Mouse (Mus musculus) kidney, embryonic 16.5 days (tissue): ENCODE results near the gene Col11a1. TPM values are rescaled to one million over a fixed set of nuclear protein-coding genes. Genes with fewer than 3 reads are reported as not detected.

ENCODE experiments used
- ATAC-seq: fragments of 200-750 bp; cut with Nextera tagmentation; 2 replicates; pipeline ENCODE4 v1.8.0; 2017; ENCODE audit warnings: moderate TSS enrichment; ENCODE audit not compliant: low FRiP score, low TSS enrichment
- H3K27ac ChIP-seq: fragments of 300-500 bp; sonication (generic); 2 replicates; pipeline ENCODE4 v1.5.1; 2014; ENCODE audit warnings: low read length
- H3K27me3 ChIP-seq: fragments of 300-500 bp; sonication (generic); 2 replicates; pipeline ENCODE4 v1.6.1; 2014; ENCODE audit warnings: low read length, control low read depth, mixed read lengths; ENCODE audit not compliant: insufficient read depth
- H3K36me3 ChIP-seq: fragments of 300-500 bp; sonication (generic); 2 replicates; pipeline ENCODE4 v1.6.1; 2014; ENCODE audit warnings: low read length, control low read depth, mixed read lengths; ENCODE audit not compliant: insufficient read depth
- H3K4me1 ChIP-seq: fragments of 300-500 bp; sonication (generic); 2 replicates; pipeline ENCODE4 v1.6.1; 2014; ENCODE audit warnings: low read length, control low read depth, mixed read lengths; ENCODE audit not compliant: insufficient read depth
- H3K4me2 ChIP-seq: fragments of 300-500 bp; sonication (generic); replicated peaks from 2 replicates; pipeline ENCODE4 v1.6.1; 2014; ENCODE audit warnings: low read depth, low read length
- H3K4me3 ChIP-seq: fragments of 300-500 bp; sonication (generic); 2 replicates; pipeline ENCODE4 v1.5.1; 2014; ENCODE audit warnings: mild to moderate bottlenecking, low read length
- H3K9ac ChIP-seq: fragments of 300-500 bp; sonication (generic); replicated peaks from 2 replicates; pipeline ENCODE4 v1.6.1; 2014; ENCODE audit warnings: low read length
- H3K9me3 ChIP-seq: fragments of 300-500 bp; sonication (generic); 2 replicates; pipeline ENCODE4 v1.6.1; 2016; ENCODE audit warnings: low read length, control low read depth
- whole genome bisulfite sequencing: fragments of 180-500 bp; shearing (Covaris S2); extraction: QIAGEN DNeasy Blood & Tissue Kit; methylation state at CpG from one replicate; pipeline ENCODE4 v1.1.7; 2014; 5-methylcytosine and 5-hydroxymethylcytosine counted together
- polyA plus RNA-seq: library from polyadenylated mRNA; unstranded; fragments of >200 nt; fragmentation: Nextera tagmentation; extraction: Ambion mirVana; gene quantifications from 2 replicates; pipeline ENCODE4 v1.2.1, GENCODE M21; 2015

Col11a1 gene
- polyA plus RNA-seq, 1 experiment from 2014 or later: 7.5 TPM

DNA sequence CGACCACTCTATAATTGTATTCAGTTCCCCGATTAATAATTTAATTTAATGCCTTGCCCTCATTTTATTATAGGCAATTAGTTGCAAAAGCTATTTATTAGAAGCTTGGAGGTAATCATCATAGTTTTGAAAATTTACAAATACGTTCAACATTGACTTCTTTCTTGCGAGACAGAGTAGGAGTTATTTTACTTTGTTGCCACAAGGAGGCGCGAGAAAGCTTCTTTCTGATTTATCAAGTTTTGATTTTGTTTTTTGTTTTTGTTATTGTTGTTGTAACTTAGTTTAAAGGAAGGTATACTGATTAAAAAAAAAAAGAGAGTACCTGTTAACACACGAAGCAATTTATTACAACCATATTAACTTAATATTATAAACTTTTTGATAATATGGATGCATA, 76.8 kb downstream of the Col11a1 start:
- H3K4me1 ChIP-seq: no peaks in the 10 kb centered on the region
- no peaks in the 10 kb centered on the region for H3K9me3 ChIP-seq
- ATAC-seq: no peak
- H3K36me3 ChIP-seq: no peaks in the 10 kb centered on the region
- 25% methylated on average over 7 of the region's 7 CpGs for WGBS
- H3K27ac ChIP-seq: no peak overlapping the region
- no peak overlapping the region for H3K4me3 ChIP-seq
- no peaks in the 10 kb centered on the region for H3K27me3 ChIP-seq
- H3K4me2 ChIP-seq: no peak overlapping the region
- no peak overlapping the region for H3K9ac ChIP-seq

DNA sequence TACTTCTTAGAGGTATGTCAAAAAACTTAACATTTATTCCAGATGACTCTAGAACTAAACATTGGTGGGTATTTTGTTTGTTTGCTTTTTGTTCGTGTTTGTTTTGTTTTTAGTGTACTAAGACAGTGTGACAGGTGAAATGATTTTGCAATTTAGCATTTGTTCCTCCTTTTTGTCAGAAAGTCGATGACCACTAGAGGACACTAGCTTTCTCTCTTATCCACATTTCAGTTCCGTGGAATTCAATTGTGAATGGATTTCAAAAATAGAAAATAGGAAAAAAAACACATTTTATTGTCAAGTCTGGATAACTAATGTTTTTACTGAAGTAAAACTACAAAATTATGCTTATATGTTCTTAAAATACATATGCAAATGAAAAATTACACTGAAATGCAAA, 116.8 kb downstream of the Col11a1 start:
- H3K36me3 ChIP-seq: no peaks in the 10 kb centered on the region
- H3K4me2 ChIP-seq: no peak overlapping the region
- no peak overlapping the region for H3K4me3 ChIP-seq
- H3K27ac ChIP-seq: no peak overlapping the region
- no peak overlapping the region for H3K9ac ChIP-seq
- ATAC-seq: no peak
- 21% methylated on average over 3 of the region's 3 CpGs for WGBS
- no peaks in the 10 kb centered on the region for H3K9me3 ChIP-seq
- H3K27me3 ChIP-seq: no peaks in the 10 kb centered on the region
- no peaks in the 10 kb centered on the region for H3K4me1 ChIP-seq

GRCm38 (mm10) chr3:114197964-114198750, 167.8 kb downstream of the Col11a1 start:
- no peaks in the 10 kb centered on the region for H3K36me3 ChIP-seq
- H3K4me3 ChIP-seq: no peak overlapping the region
- 85% methylated on average over 6 of the region's 6 CpGs for WGBS
- no peak overlapping the region for H3K27ac ChIP-seq
- ATAC-seq: no peak
- H3K4me1 ChIP-seq: no peaks in the 10 kb centered on the region
- H3K9me3 ChIP-seq: no peaks in the 10 kb centered on the region
- no peak overlapping the region for H3K4me2 ChIP-seq
- H3K27me3 ChIP-seq: no peaks in the 10 kb centered on the region
- H3K9ac ChIP-seq: no peak overlapping the region

DNA sequence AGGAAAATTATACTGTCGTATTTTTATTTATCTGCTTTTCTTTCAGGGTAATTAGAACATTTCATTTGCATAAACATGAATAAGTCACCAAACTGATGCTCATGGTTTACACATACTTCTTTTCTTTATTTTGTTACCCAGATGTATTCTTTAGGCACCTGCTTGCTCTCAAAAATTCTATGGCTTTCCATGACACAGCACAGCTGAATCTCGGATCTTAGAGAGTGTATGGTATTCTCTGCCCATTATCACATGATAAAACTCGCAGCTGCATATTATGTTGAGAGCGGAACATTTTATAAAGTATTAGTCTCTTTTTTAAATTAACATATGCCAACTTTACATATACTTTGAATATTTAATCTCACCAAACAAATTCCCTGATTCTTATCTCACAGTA, 181.9 kb downstream of the Col11a1 start:
- Histone ChIP-seq H3K27me3 (no peaks in the 10 kb centered on the region), H3K4me1 (no peaks in the 10 kb centered on the region), H3K4me3 (no peak overlapping the region), H3K36me3 (no peaks in the 10 kb centered on the region), H3K27ac (no peak overlapping the region), H3K9me3 (no peaks in the 10 kb centered on the region), H3K4me2 (no peak overlapping the region), H3K9ac (no peak overlapping the region)
- 89% methylated on average over 4 of the region's 4 CpGs for WGBS
- ATAC-seq: no peak

DNA sequence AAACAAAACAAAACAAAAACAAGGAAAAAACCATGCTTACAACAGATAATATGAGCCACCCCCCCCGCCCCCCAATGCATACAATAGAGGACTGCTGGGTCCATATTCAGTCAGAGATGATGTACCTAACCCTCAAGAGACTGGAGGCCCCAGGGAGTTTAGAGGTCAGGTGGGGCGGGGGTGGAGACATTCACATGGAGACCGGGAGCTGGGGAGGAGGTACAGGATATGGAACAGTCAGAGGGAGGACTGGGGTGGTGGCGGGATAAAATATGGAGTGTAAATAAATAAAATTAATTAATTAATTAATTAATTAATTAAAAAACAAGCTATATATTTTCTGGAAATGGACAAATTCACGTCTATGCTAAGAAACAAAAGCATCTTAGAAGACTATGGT, 185.8 kb downstream of the Col11a1 start:
- ATAC-seq: no peak
- no peaks in the 10 kb centered on the region for H3K9me3 ChIP-seq
- no peak overlapping the region for H3K4me3 ChIP-seq
- H3K9ac ChIP-seq: no peak overlapping the region
- WGBS: 76% methylated on average over 5 of the region's 5 CpGs
- no peaks in the 10 kb centered on the region for H3K27me3 ChIP-seq
- H3K36me3 ChIP-seq: no peaks in the 10 kb centered on the region
- no peaks in the 10 kb centered on the region for H3K4me1 ChIP-seq
- H3K4me2 ChIP-seq: no peak overlapping the region
- H3K27ac ChIP-seq: no peak overlapping the region

GRCm38 (mm10) chr3:114229501-114229900, 199.2 kb downstream of the Col11a1 start:
- Histone ChIP-seq H3K9ac (no peak overlapping the region), H3K27ac (no peak overlapping the region), H3K4me1 (no peaks in the 10 kb centered on the region), H3K9me3 (no peaks in the 10 kb centered on the region), H3K36me3 (no peaks in the 10 kb centered on the region), H3K27me3 (no peaks in the 10 kb centered on the region), H3K4me3 (no peak overlapping the region), H3K4me2 (no peak overlapping the region)
- no peak for ATAC-seq
- 46% methylated on average over 1 of the region's 1 CpGs for WGBS
